Mouse (Mus musculus) limb, embryonic 15.5 days (tissue): ENCODE measurements around the gene Phf19. TPM values are rescaled to one million over a fixed set of nuclear protein-coding genes. Genes with fewer than 3 reads are reported as not detected.
A peak's percentile ranks its signal among the peaks of the same experiment; 100 is the strongest.

Experiments
- ATAC-seq: fragments of 200-750 bp; cut with Nextera tagmentation; 2 replicates; pipeline ENCODE4 v1.8.0; 2017; ENCODE audit warnings: low read depth, moderate TSS enrichment; ENCODE audit not compliant: insufficient number of reproducible peaks, low FRiP score, low TSS enrichment
- H3K27ac ChIP-seq: fragments of 300-500 bp; sonication (generic); 2 replicates; pipeline ENCODE4 v1.5.1; 2015; ENCODE audit warnings: moderate library complexity, mild to moderate bottlenecking, inconsistent platforms
- H3K27me3 ChIP-seq: fragments of 300-500 bp; sonication (generic); 2 replicates; pipeline ENCODE4 v1.6.1; 2015; ENCODE audit warnings: inconsistent platforms
- H3K36me3 ChIP-seq: fragments of 300-500 bp; sonication (generic); 2 replicates; pipeline ENCODE4 v1.6.1; 2015; ENCODE audit warnings: inconsistent platforms
- H3K4me1 ChIP-seq: fragments of 300-500 bp; sonication (generic); 2 replicates; pipeline ENCODE4 v1.6.1; 2015; ENCODE audit warnings: inconsistent platforms
- H3K4me2 ChIP-seq: fragments of 300-500 bp; sonication (generic); 2 replicates; pipeline ENCODE4 v1.6.1; 2015; ENCODE audit warnings: mild to moderate bottlenecking, inconsistent platforms
- H3K4me3 ChIP-seq: fragments of 300-500 bp; sonication (generic); 2 replicates; pipeline ENCODE4 v1.5.1; 2015; ENCODE audit warnings: mild to moderate bottlenecking, inconsistent platforms
- H3K9ac ChIP-seq: fragments of 300-500 bp; sonication (generic); 2 replicates; pipeline ENCODE4 v1.6.1; 2015; ENCODE audit warnings: inconsistent platforms
- H3K9me3 ChIP-seq: fragments of 300-500 bp; sonication (generic); 2 replicates; pipeline ENCODE4 v1.6.1; 2016; ENCODE audit warnings: inconsistent platforms
- WGBS: fragments of 180-500 bp; shearing (Covaris S2); methylation state at CpG from one replicate; pipeline ENCODE4 v1.1.7; 2015; 5-methylcytosine and 5-hydroxymethylcytosine counted together
- polyA plus RNA-seq: library from polyadenylated mRNA; unstranded; fragments of >200 nt; fragmentation: Nextera tagmentation; extraction: Ambion mirVana; gene quantifications from 2 replicates; pipeline ENCODE4 v1.2.1, GENCODE M21; 2015

Phf19 gene
- polyA plus RNA-seq, 1 experiment from 2014 or later = 7.3 TPM

GRCm38 (mm10) chr2:34937460-34937859 is 23.6 kb upstream of the Phf19 start:
- WGBS = 21% methylated on average over 5 of the region's 5 CpGs
- Histone ChIP-seq H3K9me3 (no peaks in the 10 kb centered on the region), H3K4me2 (no peak overlapping the region), H3K4me3 (no peak overlapping the region), H3K27me3 (peaks cover 9% of the 10 kb centered on the region; the same call in 1 of the 2 replicates), H3K36me3 (no peaks in the 10 kb centered on the region), H3K9ac (no peak overlapping the region), H3K4me1 (peaks cover 50% of the 10 kb centered on the region), H3K27ac (0 out of 2 replicates have a peak overlapping the region, but pooled peaks have one; percentile 79)
- ATAC-seq = no peak

GRCm38 (mm10) chr2:34927320-34927719 is 13.5 kb upstream of the Phf19 start:
- Histone ChIP-seq H3K9me3 (no peaks in the 10 kb centered on the region), H3K36me3 (no peaks in the 10 kb centered on the region), H3K4me3 (no peak overlapping the region), H3K4me2 (no peak overlapping the region), H3K4me1 (peaks cover 14% of the 10 kb centered on the region), H3K27me3 (no peaks in the 10 kb centered on the region), H3K9ac (no peak overlapping the region), H3K27ac (no peak overlapping the region)
- no peak for ATAC-seq
- WGBS = 63% methylated on average over 5 of the region's 5 CpGs

- Histone ChIP-seq H3K9me3 (no peaks in the 10 kb centered on the region), H3K9ac (no peak overlapping the region), H3K27me3 (no peaks in the 10 kb centered on the region), H3K4me1 (peaks cover 12% of the 10 kb centered on the region), H3K27ac (no peak overlapping the region), H3K36me3 (no peaks in the 10 kb centered on the region), H3K4me3 (no peak overlapping the region), H3K4me2 (no peak overlapping the region)
- WGBS = 25% methylated on average over 2 of the region's 2 CpGs
- ATAC-seq = no peak
Measured at GRCm38 (mm10) chr2:34922729-34923128, 8.9 kb upstream of the Phf19 start.

- no peaks in the 10 kb centered on the region for H3K36me3 ChIP-seq
- H3K9me3 ChIP-seq = no peaks in the 10 kb centered on the region
- H3K4me3 ChIP-seq = no peak overlapping the region
- 42% methylated on average over 2 of the region's 2 CpGs for WGBS
- no peak overlapping the region for H3K4me2 ChIP-seq
- 0 out of 2 replicates have a peak, but pooled peaks have one; percentile 48 for ATAC-seq
- H3K4me1 ChIP-seq = peaks cover 3% of the 10 kb centered on the region; the same call in 1 of the 2 replicates
- H3K27me3 ChIP-seq = peaks cover 7% of the 10 kb centered on the region
- no peak overlapping the region for H3K9ac ChIP-seq
- no peak overlapping the region for H3K27ac ChIP-seq
Measured at GRCm38 (mm10) chr2:34920144-34920543, 6.3 kb upstream of the Phf19 start.

- H3K27ac ChIP-seq = no peak overlapping the region
- no peaks in the 10 kb centered on the region for H3K9me3 ChIP-seq
- WGBS = 61% methylated on average over 2 of the region's 2 CpGs
- H3K4me1 ChIP-seq = peaks cover 23% of the 10 kb centered on the region
- no peak for ATAC-seq
- no peak overlapping the region for H3K9ac ChIP-seq
- no peak overlapping the region for H3K4me3 ChIP-seq
- no peak overlapping the region for H3K4me2 ChIP-seq
- peaks cover 52% of the 10 kb centered on the region for H3K27me3 ChIP-seq
- peaks cover 5% of the 10 kb centered on the region; the same call in 1 of the 2 replicates for H3K36me3 ChIP-seq
Measured at GRCm38 (mm10) chr2:34915103-34915502, 1.3 kb upstream of the Phf19 start.

GRCm38 (mm10) chr2:34914823-34915082 is 927 bp upstream of the Phf19 start:
- Histone ChIP-seq H3K27me3 (peaks cover 56% of the 10 kb centered on the region), H3K4me2 (peak overlapping the region; percentile 92), H3K4me3 (peak overlapping the region; percentile 59; the same call in 1 of the 2 replicates)

GRCm38 (mm10) chr2:34914069-34914822 is 420 bp upstream of the Phf19 start:
- Histone ChIP-seq H3K9me3 (no peaks in the 10 kb centered on the region), H3K4me1 (peaks cover 23% of the 10 kb centered on the region), H3K27ac (peak overlapping the region; percentile 33; the same call in 1 of the 2 replicates), H3K4me3 (peak overlapping the region; percentile 59), H3K36me3 (peaks cover 5% of the 10 kb centered on the region; the same call in 1 of the 2 replicates), H3K9ac (peak overlapping the region; percentile 60), H3K4me2 (peak overlapping the region; percentile 92), H3K27me3 (peaks cover 61% of the 10 kb centered on the region)
- ATAC-seq = no peak
- 3% methylated on average over 42 of the region's 50 CpGs for WGBS

More at GRCm38 (mm10) chr2:34914823-34915082, 927 bp upstream of the Phf19 start:
- no peak overlapping the region for H3K27ac ChIP-seq
- no peak for ATAC-seq
- no peaks in the 10 kb centered on the region for H3K9me3 ChIP-seq
- H3K9ac ChIP-seq = no peak overlapping the region
- H3K36me3 ChIP-seq = peaks cover 5% of the 10 kb centered on the region; the same call in 1 of the 2 replicates
- H3K4me1 ChIP-seq = peaks cover 23% of the 10 kb centered on the region
- WGBS = 16% methylated on average over 2 of the region's 2 CpGs

GRCm38 (mm10) chr2:34912613-34913012 is 1.2 kb downstream of the Phf19 start:
- Histone ChIP-seq H3K27me3 (peaks cover 65% of the 10 kb centered on the region), H3K4me2 (peak overlapping the region; percentile 92), H3K36me3 (peaks cover 5% of the 10 kb centered on the region; the same call in 1 of the 2 replicates), H3K4me1 (peaks cover 23% of the 10 kb centered on the region), H3K9ac (0 out of 2 replicates have a peak overlapping the region, but pooled peaks have one; percentile 60), H3K9me3 (no peaks in the 10 kb centered on the region), H3K27ac (no peak overlapping the region), H3K4me3 (peak overlapping the region; percentile 59)
- no peak for ATAC-seq
- WGBS = 33% methylated on average over 7 of the region's 7 CpGs

- H3K27ac ChIP-seq = no peak overlapping the region
- 81% methylated on average over 5 of the region's 5 CpGs for WGBS
- no peak overlapping the region for H3K4me3 ChIP-seq
- H3K4me1 ChIP-seq = peaks cover 24% of the 10 kb centered on the region
- no peak overlapping the region for H3K9ac ChIP-seq
- no peaks in the 10 kb centered on the region for H3K9me3 ChIP-seq
- peaks cover 5% of the 10 kb centered on the region; the same call in 1 of the 2 replicates for H3K36me3 ChIP-seq
- H3K4me2 ChIP-seq = no peak overlapping the region
- peaks cover 65% of the 10 kb centered on the region for H3K27me3 ChIP-seq
- no peak for ATAC-seq
Measured at GRCm38 (mm10) chr2:34911871-34912270, 2.0 kb downstream of the Phf19 start.

GRCm38 (mm10) chr2:34909719-34910118 is 4.1 kb downstream of the Phf19 start:
- ATAC-seq = no peak
- 89% methylated on average over 4 of the region's 4 CpGs for WGBS
- Histone ChIP-seq H3K9ac (no peak overlapping the region), H3K27ac (no peak overlapping the region), H3K4me1 (peaks cover 31% of the 10 kb centered on the region), H3K9me3 (no peaks in the 10 kb centered on the region), H3K27me3 (peaks cover 58% of the 10 kb centered on the region), H3K4me2 (no peak overlapping the region), H3K36me3 (peaks cover 5% of the 10 kb centered on the region; the same call in 1 of the 2 replicates), H3K4me3 (no peak overlapping the region)

- H3K4me3 ChIP-seq = no peak overlapping the region
- H3K27me3 ChIP-seq = peaks cover 35% of the 10 kb centered on the region
- H3K27ac ChIP-seq = no peak overlapping the region
Measured at GRCm38 (mm10) chr2:34906861-34907604, 6.8 kb downstream of the Phf19 start.

GRCm38 (mm10) chr2:34906426-34906825 is 7.4 kb downstream of the Phf19 start:
- ATAC-seq = no peak
- H3K9me3 ChIP-seq = no peaks in the 10 kb centered on the region

More at GRCm38 (mm10) chr2:34906861-34907604, 6.8 kb downstream of the Phf19 start:
- WGBS = 45% methylated on average over 12 of the region's 12 CpGs
- Histone ChIP-seq H3K36me3 (peaks cover 9% of the 10 kb centered on the region), H3K9me3 (no peaks in the 10 kb centered on the region), H3K4me2 (no peak overlapping the region), H3K4me1 (peaks cover 24% of the 10 kb centered on the region), H3K9ac (no peak overlapping the region)
- ATAC-seq = no peak

More at GRCm38 (mm10) chr2:34906426-34906825, 7.4 kb downstream of the Phf19 start:
- WGBS = 59% methylated on average over 6 of the region's 6 CpGs
- Histone ChIP-seq H3K27ac (no peak overlapping the region), H3K27me3 (peaks cover 29% of the 10 kb centered on the region), H3K4me3 (no peak overlapping the region), H3K9ac (no peak overlapping the region), H3K36me3 (peaks cover 12% of the 10 kb centered on the region), H3K4me1 (peaks cover 24% of the 10 kb centered on the region), H3K4me2 (no peak overlapping the region)
